Mouse (Mus musculus): ENCODE measurements around the gene Krtap4-13. TPM values are rescaled to one million over a fixed set of nuclear protein-coding genes. Genes with fewer than 3 reads are reported as not detected.

Krtap4-13 gene
- polyA plus RNA-seq (2012; ENCODE audit: low replicate concordance) = not detected in 2 replicates

GRCm38 (mm10) chr11:99809792-99810191, at the start of gene Krtap4-13:
Krtap4-13 (minus strand) TSS chr11:99809892.

GRCm38 (mm10) chr11:99857617-99858016, 47.9 kb upstream of the Krtap4-13 start, which contains the start of gene Gm11568:
Gm11568 (plus strand) TSS chr11:99857917.

DNA sequence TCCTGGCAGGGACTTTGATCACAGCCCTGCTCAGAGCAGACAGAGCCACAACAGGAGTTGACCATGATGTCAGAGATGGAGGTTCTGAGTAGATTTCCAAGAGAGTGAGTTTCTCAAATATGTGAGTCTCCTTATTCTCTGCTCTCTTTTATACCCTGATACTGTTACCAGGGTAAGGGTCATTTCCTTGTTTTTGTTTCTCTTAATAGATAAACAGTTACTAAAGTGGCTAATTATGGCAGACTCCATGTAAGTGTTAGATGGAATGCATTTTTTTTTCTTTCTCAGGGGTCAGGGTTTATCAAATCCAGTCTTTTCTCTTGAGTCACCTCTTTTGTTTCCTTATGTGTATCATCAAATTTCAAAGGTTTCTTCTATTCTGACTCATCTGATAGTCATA, 41.8 kb upstream of the Krtap4-13 start, which contains the start of gene Krtap4-16:
Krtap4-16 (minus strand) TSS at position 101 of the 400 bp plus-strand sequence.

GRCm38 (mm10) chr11:99837966-99838365, 28.3 kb upstream of the Krtap4-13 start, which contains the start of gene 2300003K06Rik:
2300003K06Rik (minus strand) TSS chr11:99838066.

GRCm38 (mm10) chr11:99815566-99815965, 5.9 kb upstream of the Krtap4-13 start, which contains the start of gene Gm11564:
Gm11564 (minus strand) TSS chr11:99815666.

DNA sequence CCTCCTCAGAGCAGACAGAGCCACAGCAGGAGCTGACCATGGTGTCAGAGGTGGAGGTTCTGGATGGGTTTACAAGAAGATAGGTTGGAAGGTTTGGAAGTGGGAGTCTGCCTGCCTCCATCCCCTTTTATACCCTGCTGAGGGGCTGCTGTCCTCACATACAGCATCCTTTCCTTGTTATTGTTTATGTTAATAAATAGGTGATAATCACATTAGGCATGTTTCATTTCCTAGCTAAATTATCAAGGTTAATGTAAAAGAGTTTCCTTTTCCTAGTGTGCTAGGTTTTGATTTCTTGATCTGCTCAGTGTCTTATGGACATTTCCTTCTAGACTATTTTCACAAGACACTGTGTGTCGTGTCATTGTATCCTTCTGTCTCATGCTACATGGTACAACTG, 5.3 kb downstream of the Krtap4-13 start, which contains the start of gene Gm11554:
Gm11554 (minus strand) TSS at position 101 of the 400 bp plus-strand sequence.

GRCm38 (mm10) chr11:99798832-99799231, 10.9 kb downstream of the Krtap4-13 start, which contains the start of gene Gm11569:
Gm11569 (minus strand) TSS chr11:99798932.

DNA sequence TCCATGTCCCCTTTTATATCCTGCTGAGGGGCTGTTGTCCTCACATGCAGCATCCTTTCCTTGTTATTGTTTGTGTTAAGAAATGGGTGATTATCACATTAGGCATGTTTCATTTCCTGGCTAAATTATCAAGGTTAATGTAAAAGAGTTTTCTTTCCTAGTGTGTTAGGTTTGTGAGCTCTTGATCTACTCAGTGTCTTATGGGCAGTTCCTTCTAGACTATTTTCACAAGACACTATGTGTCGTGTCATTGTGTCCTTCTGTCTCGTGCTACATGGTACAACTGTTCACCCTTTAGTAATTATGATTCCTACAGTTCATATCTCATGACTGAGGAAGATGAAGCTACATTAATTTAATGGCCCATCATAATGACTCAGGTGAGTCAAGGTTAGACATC, 16.3 kb downstream of the Krtap4-13 start, which contains the start of gene Gm11596:
Gm11596 (minus strand) TSS at position 101 of the 400 bp plus-strand sequence.

DNA sequence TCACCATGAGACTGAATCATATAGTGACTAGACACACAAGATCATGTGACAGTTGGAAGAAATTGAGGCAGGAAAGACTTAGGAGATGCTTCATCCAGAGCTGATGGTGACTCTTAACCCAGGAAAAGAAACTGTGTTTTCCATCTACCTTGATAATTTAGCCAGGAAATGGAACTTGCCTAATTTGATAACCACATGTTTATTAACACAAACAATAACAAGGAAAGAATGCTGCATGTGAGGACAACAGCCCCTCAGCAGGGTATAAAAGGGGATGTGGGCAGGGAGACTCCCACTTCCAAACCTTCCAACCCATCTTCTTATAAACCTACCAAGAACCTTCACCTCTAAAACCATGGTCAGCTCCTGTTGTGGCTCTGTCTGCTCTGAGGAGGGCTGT, 24.8 kb downstream of the Krtap4-13 start, which contains the start of gene Krtap4-9:
Krtap4-9 (plus strand) TSS at position 301 of the 400 bp plus-strand sequence.

DNA sequence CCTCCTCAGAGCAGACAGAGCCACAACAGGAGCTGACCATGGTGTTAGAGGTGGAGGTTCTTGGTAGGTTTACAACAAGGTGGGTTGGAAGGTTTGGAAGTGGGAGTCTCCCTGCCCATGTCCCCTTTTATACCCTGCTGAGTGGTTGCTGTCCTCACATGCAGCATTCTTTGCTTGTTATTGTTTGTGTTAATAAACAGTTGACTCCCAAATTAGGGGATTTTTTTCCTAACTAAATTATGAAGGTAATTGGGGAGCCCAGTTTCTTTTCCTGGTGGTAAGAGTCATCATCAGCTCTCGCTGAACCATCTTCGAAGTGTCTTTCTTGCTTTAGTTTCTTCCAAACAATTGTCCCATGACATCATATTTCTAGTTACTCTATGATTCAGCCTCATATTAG, 29.1 kb downstream of the Krtap4-13 start, which contains the start of gene Krtap4-8:
Krtap4-8 (minus strand) TSS at position 101 of the 400 bp plus-strand sequence.

DNA sequence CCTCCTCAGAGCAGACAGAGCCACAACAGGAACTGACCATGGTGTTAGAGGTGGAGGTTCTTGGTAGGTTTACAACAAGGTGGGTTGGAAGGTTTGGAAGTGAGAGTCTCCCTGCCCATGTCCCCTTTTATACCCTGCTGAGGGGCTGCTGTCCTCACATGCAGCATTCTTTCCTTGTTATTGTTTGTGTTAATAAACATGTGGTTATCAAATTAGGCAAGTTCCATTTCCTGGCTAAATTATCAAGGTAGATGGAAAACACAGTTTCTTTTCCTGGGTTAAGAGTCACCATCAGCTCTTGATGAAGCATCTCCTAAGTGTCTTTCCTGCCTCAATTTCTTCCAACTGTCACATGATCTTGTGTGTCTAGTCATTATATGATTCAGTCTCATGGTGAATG, 36.9 kb downstream of the Krtap4-13 start, which contains the start of gene Gm11595:
Gm11595 (minus strand) TSS at position 101 of the 400 bp plus-strand sequence.

Other genes with a start within 250 kb of the Krtap4-13 start
- not detected in 2 replicates for gene Krtap3-1, start 243.3 kb downstream of the Krtap4-13 start, polyA plus RNA-seq (2012; ENCODE audit: low replicate concordance)
- not detected in 2 replicates for gene Krtap1-5, start 228.9 kb downstream of the Krtap4-13 start, polyA plus RNA-seq (2012; ENCODE audit: low replicate concordance)
- gene Krtap1-4, start 226.2 kb downstream of the Krtap4-13 start, polyA plus RNA-seq (2012; ENCODE audit: low replicate concordance) = not detected in 2 replicates
- gene Krtap1-3, start 218.6 kb downstream of the Krtap4-13 start, polyA plus RNA-seq (2012; ENCODE audit: low replicate concordance) = not detected in 2 replicates
- not detected in 2 replicates for gene Krtap9-3, start 211.8 kb downstream of the Krtap4-13 start, polyA plus RNA-seq (2012; ENCODE audit: low replicate concordance)
- not detected in 2 replicates for gene Gm11938, start 206.6 kb downstream of the Krtap4-13 start, polyA plus RNA-seq (2012; ENCODE audit: low replicate concordance)
- not detected in 2 replicates for gene Gm11937, start 199.7 kb downstream of the Krtap4-13 start, polyA plus RNA-seq (2012; ENCODE audit: low replicate concordance)
- gene Krtap2-4, start 195.0 kb downstream of the Krtap4-13 start, polyA plus RNA-seq (2012; ENCODE audit: low replicate concordance) = not detected in 2 replicates
- gene Gm11562, start 189.5 kb downstream of the Krtap4-13 start, polyA plus RNA-seq (2012; ENCODE audit: low replicate concordance) = not detected in 2 replicates
- gene Krtap4-1, start 181.7 kb downstream of the Krtap4-13 start, polyA plus RNA-seq (2012; ENCODE audit: low replicate concordance) = not detected in 2 replicates
- not detected in 2 replicates for gene Krtap4-2, start 174.8 kb downstream of the Krtap4-13 start, polyA plus RNA-seq (2012; ENCODE audit: low replicate concordance)
- not detected in 2 replicates for gene Krtap4-7, start 165.8 kb downstream of the Krtap4-13 start, polyA plus RNA-seq (2012; ENCODE audit: low replicate concordance)
- gene Gm11555, start 159.7 kb downstream of the Krtap4-13 start, polyA plus RNA-seq (2012; ENCODE audit: low replicate concordance) = not detected in 2 replicates
- not detected in 2 replicates for gene Gm11563, start 150.9 kb downstream of the Krtap4-13 start, polyA plus RNA-seq (2012; ENCODE audit: low replicate concordance)
- not detected in 2 replicates for gene Krtap4-6, start 143.9 kb downstream of the Krtap4-13 start, polyA plus RNA-seq (2012; ENCODE audit: low replicate concordance)
- gene Gm14190, start 119.2 kb downstream of the Krtap4-13 start, polyA plus RNA-seq (2012; ENCODE audit: low replicate concordance) = not detected in 2 replicates
- gene Gm14180, start 75.6 kb downstream of the Krtap4-13 start, polyA plus RNA-seq (2012; ENCODE audit: low replicate concordance) = not detected in 2 replicates
- not detected in 2 replicates for gene Gm11595, start 37.0 kb downstream of the Krtap4-13 start, polyA plus RNA-seq (2012; ENCODE audit: low replicate concordance)
- not detected in 2 replicates for gene Krtap4-8, start 29.2 kb downstream of the Krtap4-13 start, polyA plus RNA-seq (2012; ENCODE audit: low replicate concordance)
- gene Krtap4-9, start 24.7 kb downstream of the Krtap4-13 start, polyA plus RNA-seq (2012; ENCODE audit: low replicate concordance) = not detected in 2 replicates
- gene Gm11596, start 16.4 kb downstream of the Krtap4-13 start, polyA plus RNA-seq (2012; ENCODE audit: low replicate concordance) = not detected in 2 replicates
- gene Gm11569, start 11.0 kb downstream of the Krtap4-13 start, polyA plus RNA-seq (2012; ENCODE audit: low replicate concordance) = 0.86 TPM in 1 of 2 replicates, not detected in the other
- not detected in 2 replicates for gene Gm11554, start 5.4 kb downstream of the Krtap4-13 start, polyA plus RNA-seq (2012; ENCODE audit: low replicate concordance)
- not detected in 2 replicates for gene Gm11564, start 5.8 kb upstream of the Krtap4-13 start, polyA plus RNA-seq (2012; ENCODE audit: low replicate concordance)
- gene 2300003K06Rik, start 28.2 kb upstream of the Krtap4-13 start, polyA plus RNA-seq (2012; ENCODE audit: low replicate concordance) = not detected in 2 replicates
- not detected in 2 replicates for gene Krtap4-16, start 41.7 kb upstream of the Krtap4-13 start, polyA plus RNA-seq (2012; ENCODE audit: low replicate concordance)
- gene Gm11568, start 48.0 kb upstream of the Krtap4-13 start, polyA plus RNA-seq (2012; ENCODE audit: low replicate concordance) = not detected in 2 replicates
- not detected in 2 replicates for gene Gm11559, start 54.6 kb upstream of the Krtap4-13 start, polyA plus RNA-seq (2012; ENCODE audit: low replicate concordance)
- gene Krtap9-1, start 63.5 kb upstream of the Krtap4-13 start, polyA plus RNA-seq (2012; ENCODE audit: low replicate concordance) = not detected in 2 replicates
- not detected in 2 replicates for gene Gm11567, start 69.3 kb upstream of the Krtap4-13 start, polyA plus RNA-seq (2012; ENCODE audit: low replicate concordance)
- not detected in 2 replicates for gene Krtap31-1, start 98.0 kb upstream of the Krtap4-13 start, polyA plus RNA-seq (2012; ENCODE audit: low replicate concordance)
- gene Gm11565, start 104.9 kb upstream of the Krtap4-13 start, polyA plus RNA-seq (2012; ENCODE audit: low replicate concordance) = not detected in 2 replicates
- not detected in 2 replicates for gene Krtap31-2, start 126.4 kb upstream of the Krtap4-13 start, polyA plus RNA-seq (2012; ENCODE audit: low replicate concordance)
- gene Krtap9-5, start 138.6 kb upstream of the Krtap4-13 start, polyA plus RNA-seq (2012; ENCODE audit: low replicate concordance) = not detected in 2 replicates
- not detected in 2 replicates for gene Krtap29-1, start 169.2 kb upstream of the Krtap4-13 start, polyA plus RNA-seq (2012; ENCODE audit: low replicate concordance)
- not detected in 2 replicates for gene Krtap16-1, start 176.7 kb upstream of the Krtap4-13 start, polyA plus RNA-seq (2012; ENCODE audit: low replicate concordance)
- gene Krtap17-1, start 184.1 kb upstream of the Krtap4-13 start, polyA plus RNA-seq (2012; ENCODE audit: low replicate concordance) = not detected in 2 replicates
- gene Krt33a, start 206.3 kb upstream of the Krtap4-13 start, polyA plus RNA-seq (2012; ENCODE audit: low replicate concordance) = not detected in 2 replicates
- gene Krt33b, start 220.0 kb upstream of the Krtap4-13 start, polyA plus RNA-seq (2012; ENCODE audit: low replicate concordance) = not detected in 2 replicates
- not detected in 2 replicates for gene Krt34, start 231.7 kb upstream of the Krtap4-13 start, polyA plus RNA-seq (2012; ENCODE audit: low replicate concordance)
- gene Krt31, start 240.7 kb upstream of the Krtap4-13 start, polyA plus RNA-seq (2012; ENCODE audit: low replicate concordance) = not detected in 2 replicates

Measured in leukemia stem cell, adult 10-12 weeks (primary cell).